Mouse (Mus musculus): ENCODE results near the gene Mfap1b.

DNA sequence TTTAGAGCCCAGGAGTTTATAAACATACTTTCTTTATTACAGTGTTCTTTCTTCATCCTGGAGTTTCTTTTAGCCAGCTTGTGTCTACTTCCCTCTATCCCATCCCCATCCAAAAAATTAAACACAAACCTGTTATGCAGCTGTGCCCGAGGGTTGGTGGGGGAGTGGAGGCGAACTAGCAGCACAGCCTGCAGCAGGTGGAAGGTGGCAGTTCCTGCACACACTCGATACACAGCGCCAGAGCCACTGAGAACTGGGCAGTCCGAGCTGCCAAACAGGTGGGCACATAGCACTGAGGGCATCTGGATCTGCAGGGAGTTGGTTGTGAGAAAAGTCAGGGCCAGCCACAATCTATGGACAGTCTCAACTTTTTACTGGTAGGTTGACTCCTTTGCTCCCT is 18.3 kb downstream of the Mfap1b start:
- TF ChIP-seq CTCF (IDR thresholded peaks at IDR 0.05; ENCODE audit: control insufficient read depth, insufficient read depth, low read length) (no peak), POLR2A (IDR thresholded peaks at IDR 0.05; ENCODE audit: borderline replicate concordance, control insufficient read depth, low read depth, low read length) (peak; percentile 21; the same call in 1 of the 2 replicates)
